Mouse (Mus musculus) midbrain, postnatal 0 days (tissue): ENCODE results near the gene Hist1h3e. TPM values are rescaled to one million over a fixed set of nuclear protein-coding genes. Genes with fewer than 3 reads are reported as not detected.
"Not testable (repeated sequence)": the region's sequence is repeated elsewhere in the genome, so short reads cannot be mapped to it uniquely, and the experiment has no call there.

Experiments
- ATAC-seq: fragments of 200-750 bp; cut with Nextera tagmentation; 2 replicates; pipeline ENCODE4 v1.8.0; 2017; ENCODE audit warnings: moderate number of reproducible peaks, mild to moderate bottlenecking, moderate TSS enrichment, moderate library complexity; ENCODE audit not compliant: low FRiP score
- DNase-seq: peaks from one replicate; pipeline ENCODE4 v3.0.0-alpha.2; 2015; ENCODE audit warnings: low spot score
- H3K27ac ChIP-seq: fragments of 300-500 bp; sonication (generic); 2 replicates; pipeline ENCODE4 v1.5.1; 2014; ENCODE audit warnings: low read depth, mild to moderate bottlenecking, low read length, mixed read lengths
- H3K27me3 ChIP-seq: fragments of 300-500 bp; sonication (generic); 2 replicates; pipeline ENCODE4 v1.6.1; 2014; ENCODE audit warnings: low read length, control low read depth, mixed read lengths; ENCODE audit not compliant: insufficient read depth
- H3K36me3 ChIP-seq: fragments of 300-500 bp; sonication (generic); 2 replicates; pipeline ENCODE4 v1.6.1; 2014; ENCODE audit warnings: low read length, control low read depth, mixed read lengths; ENCODE audit not compliant: insufficient read depth
- H3K4me1 ChIP-seq: fragments of 300-500 bp; sonication (generic); 2 replicates; pipeline ENCODE4 v1.6.1; 2014; ENCODE audit warnings: mild to moderate bottlenecking, control low read depth, antibody characterized with exemption, low read length, mixed read lengths; ENCODE audit not compliant: insufficient read depth
- H3K4me2 ChIP-seq: fragments of 300-500 bp; sonication (generic); 2 replicates; pipeline ENCODE4 v1.6.1; 2014; ENCODE audit warnings: low read depth, mild to moderate bottlenecking, low read length, mixed read lengths; ENCODE audit not compliant: poor library complexity, severe bottlenecking
- H3K4me3 ChIP-seq: fragments of 300-500 bp; sonication (generic); 2 replicates; pipeline ENCODE4 v1.5.1; 2014; ENCODE audit warnings: low read depth, mild to moderate bottlenecking, low read length, moderate library complexity
- H3K9ac ChIP-seq: fragments of 300-500 bp; sonication (generic); replicated peaks from 2 replicates; pipeline ENCODE4 v1.6.1; 2014; ENCODE audit warnings: mild to moderate bottlenecking, low read length, moderate library complexity, mixed read lengths; ENCODE audit not compliant: poor library complexity, severe bottlenecking
- H3K9me3 ChIP-seq: fragments of 300-500 bp; sonication (generic); 2 replicates; pipeline ENCODE4 v1.6.1; 2016; ENCODE audit warnings: low read length, control low read depth
- CTCF ChIP-seq: IDR thresholded peaks from 2 replicates; pipeline ENCODE4 v1.5.1; 2016; ENCODE audit warnings: antibody characterized with exemption, mild to moderate bottlenecking
- WGBS: fragments of 180-500 bp; shearing (Covaris S2); extraction: QIAGEN DNeasy Blood & Tissue Kit; methylation state at CpG from one replicate; pipeline ENCODE4 v1.1.7; 2014; 5-methylcytosine and 5-hydroxymethylcytosine counted together
- polyA plus RNA-seq: library from polyadenylated mRNA; unstranded; fragments of >200 nt; fragmentation: Nextera tagmentation; extraction: Ambion mirVana; gene quantifications from 2 replicates; pipeline ENCODE4 v1.2.1, GENCODE M21; 2015
- total RNA-seq: library from RNA; depleted of rRNA; stranded (reverse); fragments of >200 nt; gene quantifications from 2 replicates; pipeline ENCODE4 v1.2.3, GENCODE M21; 2014

The Hist1h3e gene
- total and polyA plus RNA-seq, 2 experiments from 2014 or later: 1.2 to 384 TPM

- WGBS: 98% methylated on average over 1 of the region's 1 CpGs
These were observed 15.7 kb upstream of the Hist1h3e start for GRCm38 (mm10) chr13:23577835-23578234.

GRCm38 (mm10) chr13:23576906-23577639 is 14.9 kb upstream of the Hist1h3e start:
- DNase-seq (no peak), ATAC-seq (no peak)
- Histone ChIP-seq H3K4me2 (0 out of 2 replicates have a peak overlapping the region, but pooled peaks have one; percentile 53), H3K36me3 (no peaks in the 10 kb centered on the region), H3K27ac (no peak overlapping the region), H3K9me3 (no peaks in the 10 kb centered on the region), H3K9ac (no peak overlapping the region), H3K27me3 (no peaks in the 10 kb centered on the region), H3K4me1 (peaks cover 10% of the 10 kb centered on the region; the same call in 1 of the 2 replicates), H3K4me3 (no peak overlapping the region)
- no peak for TF ChIP-seq CTCF
- 55% methylated on average over 6 of the region's 6 CpGs for WGBS

More at GRCm38 (mm10) chr13:23577835-23578234, 15.7 kb upstream of the Hist1h3e start:
- ATAC-seq (no peak), DNase-seq (no peak)
- Histone ChIP-seq H3K27ac (no peak overlapping the region), H3K36me3 (no peaks in the 10 kb centered on the region), H3K9me3 (no peaks in the 10 kb centered on the region), H3K9ac (no peak overlapping the region), H3K4me2 (no peak overlapping the region), H3K4me1 (peaks cover 10% of the 10 kb centered on the region; the same call in 1 of the 2 replicates), H3K27me3 (no peaks in the 10 kb centered on the region), H3K4me3 (no peak overlapping the region)
- TF ChIP-seq CTCF: no peak

GRCm38 (mm10) chr13:23576351-23576881 is 14.2 kb upstream of the Hist1h3e start:
- Histone ChIP-seq H3K4me2 (peak overlapping the region; percentile 53), H3K4me1 (0 out of 2 replicates have a peak, but pooled peaks cover 8% of the 10 kb centered on the region), H3K9ac (no peak overlapping the region), H3K9me3 (no peaks in the 10 kb centered on the region), H3K27ac (no peak overlapping the region), H3K36me3 (no peaks in the 10 kb centered on the region), H3K27me3 (no peaks in the 10 kb centered on the region), H3K4me3 (peak overlapping the region; percentile 38)
- no peak for ATAC-seq
- WGBS: 10% methylated on average over 7 of the region's 7 CpGs
- no peak for TF ChIP-seq CTCF
- DNase-seq: no peak

- ATAC-seq, H3K27me3 ChIP-seq, H3K36me3 ChIP-seq, H3K4me1 ChIP-seq, H3K9me3 ChIP-seq, DNase-seq: not testable (repeated sequence)
- WGBS: 0% methylated on average over 9 of the region's 40 CpGs
- H3K9ac ChIP-seq: 0 out of 2 replicates have a peak overlapping the region, but pooled peaks have one; percentile 33
- H3K4me2 ChIP-seq: peak overlapping the region; percentile 53
- H3K4me3 ChIP-seq: peak overlapping the region; percentile 38
- peak overlapping the region; percentile 47; the same call in 1 of the 2 replicates for H3K27ac ChIP-seq
These were observed 13.7 kb upstream of the Hist1h3e start for GRCm38 (mm10) chr13:23575864-23576313.

- Histone ChIP-seq H3K9ac (0 out of 2 replicates have a peak within 1 kb of the TSS, but pooled peaks have one; percentile 33), H3K4me2 (peak within 1 kb of the TSS; percentile 53), H3K27me3 (no peaks in the 10 kb centered on the region), H3K4me1 (0 out of 2 replicates have a peak, but pooled peaks cover 8% of the 10 kb centered on the region), H3K36me3 (no peaks in the 10 kb centered on the region), H3K9me3 (no peaks in the 10 kb centered on the region), H3K27ac (peak within 1 kb of the TSS; percentile 67), H3K4me3 (peak within 1 kb of the TSS; percentile 38)
- TF ChIP-seq CTCF: no peak
- ATAC-seq (peak; percentile 63), DNase-seq (peak; percentile 93)
- under 1% methylated on average over 18 of the region's 18 CpGs for WGBS
These were observed 13.2 kb upstream of the Hist1h3e start, which contains the start of gene Hist1h3d for GRCm38 (mm10) chr13:23575271-23575851. Gene Hist1h3d (plus strand): TSS chr13:23575763.

- H3K36me3 ChIP-seq, DNase-seq, H3K4me1 ChIP-seq, H3K27me3 ChIP-seq, H3K9ac ChIP-seq, H3K9me3 ChIP-seq: not testable (repeated sequence)
- H3K4me3 ChIP-seq: peak overlapping the region; percentile 30
- H3K27ac ChIP-seq: peak overlapping the region; percentile 67
- H3K4me2 ChIP-seq: peak overlapping the region; percentile 54
- WGBS: under 1% methylated on average over 6 of the region's 39 CpGs
- ATAC-seq: peak; percentile 45
These were observed 12.5 kb upstream of the Hist1h3e start for GRCm38 (mm10) chr13:23574546-23575170.

- DNase-seq (peak; percentile 99), ATAC-seq (peak; percentile 93)
- WGBS: under 1% methylated on average over 22 of the region's 42 CpGs
- H3K9me3 ChIP-seq, H3K4me1 ChIP-seq, H3K27me3 ChIP-seq, H3K36me3 ChIP-seq, H3K9ac ChIP-seq: not testable (repeated sequence)
- peak within 1 kb of the TSS; percentile 38 for H3K4me3 ChIP-seq
- peak within 1 kb of the TSS; percentile 54 for H3K4me2 ChIP-seq
- H3K27ac ChIP-seq: peak within 1 kb of the TSS; percentile 67
These were observed 11.8 kb upstream of the Hist1h3e start, which contains the start of the genes Hist1h2bf and Hist1h2ad for GRCm38 (mm10) chr13:23573898-23574524. Gene Hist1h2bf (minus strand): TSS chr13:23574196. Gene Hist1h2ad (plus strand): TSS chr13:23574381.
